Mouse (Mus musculus): ENCODE results near the gene Gga3. TPM values are rescaled to one million over a fixed set of nuclear protein-coding genes. Genes with fewer than 3 reads are reported as not detected.
"Not testable (repeated sequence)": the region's sequence is repeated elsewhere in the genome, so short reads cannot be mapped to it uniquely, and the experiment has no call there.

Gene Gga3
- total RNA-seq (2017) = 32.1 to 47.8 TPM (median 37.8 TPM) in 3 replicates

DNA sequence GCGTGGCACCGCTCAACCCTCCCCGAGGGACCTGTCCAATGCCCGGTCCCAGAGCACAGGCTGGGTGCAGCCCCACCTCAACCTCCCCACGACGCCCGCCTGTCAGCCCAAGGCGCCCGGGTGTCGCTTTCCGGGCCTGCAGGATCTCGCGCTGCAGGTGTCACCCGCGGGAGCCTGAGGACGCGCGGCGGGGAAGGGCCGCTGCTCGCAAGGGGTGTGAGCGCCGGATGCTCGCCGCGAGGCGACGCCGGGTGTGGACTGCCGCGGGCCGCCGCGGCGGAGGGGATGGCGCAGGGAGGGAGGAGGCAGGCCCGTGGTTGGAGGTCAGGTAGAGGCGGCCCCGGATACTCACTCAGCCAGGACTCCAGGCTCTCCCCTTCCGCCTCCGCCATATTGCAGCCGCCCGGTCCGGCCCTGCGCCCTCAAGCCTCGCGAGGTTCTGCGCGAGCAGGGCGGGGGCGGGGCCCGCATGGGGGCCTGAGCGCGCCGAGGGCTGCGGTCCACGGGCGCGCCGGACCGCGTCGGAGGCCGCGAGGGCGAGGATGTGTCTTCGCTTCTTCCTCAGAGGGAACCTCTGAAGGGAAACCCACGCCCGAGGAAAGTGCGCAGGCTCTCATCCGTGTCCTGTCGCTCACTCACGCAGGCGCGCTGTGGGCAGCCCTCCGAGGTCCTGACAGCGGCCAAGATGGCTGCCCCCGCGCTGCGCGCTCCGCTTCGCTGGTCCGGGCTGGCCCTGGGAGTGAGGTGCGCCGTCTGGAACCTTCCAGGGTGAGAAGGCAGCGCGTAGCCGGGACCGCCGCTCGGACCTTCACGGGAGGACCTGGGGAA is at the start of gene Gga3, which contains the start of gene Mrps7:
Gga3 (minus strand) TSS at position 576 of the 828 bp plus-strand sequence.
Mrps7 (plus strand) TSS at position 450 of the 828 bp plus-strand sequence.
- ATAC-seq (replicated peaks; ENCODE audit: insufficient number of reproducible peaks, low FRiP score, low TSS enrichment, poor library complexity, severe bottlenecking) = peak; percentile 86

DNA sequence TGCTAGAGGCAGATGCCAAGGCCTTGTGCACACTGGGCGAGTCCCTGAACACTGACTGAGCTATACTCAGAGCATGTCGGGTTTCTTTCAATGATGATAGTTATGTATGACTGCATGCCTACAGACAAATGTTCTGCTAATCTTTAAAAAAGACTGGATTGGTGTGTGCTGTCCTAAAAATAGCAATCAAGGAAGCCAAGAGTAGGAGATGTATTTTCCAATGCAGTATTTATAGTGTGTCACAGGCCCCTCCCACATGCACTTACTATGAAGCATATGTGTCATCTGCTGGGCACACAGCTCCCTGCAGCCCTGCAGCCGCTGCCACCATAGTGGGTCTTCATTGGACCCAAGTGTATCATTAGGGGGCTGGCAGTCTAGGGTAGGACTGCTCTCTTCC is 49.3 kb upstream of the Gga3 start:
- ATAC-seq (replicated peaks; ENCODE audit: insufficient number of reproducible peaks, low FRiP score, low TSS enrichment, poor library complexity, severe bottlenecking) = no peak

GRCm38 (mm10) chr11:115651680-115652079 is 47.8 kb upstream of the Gga3 start:
- ATAC-seq (replicated peaks; ENCODE audit: insufficient number of reproducible peaks, low FRiP score, low TSS enrichment, poor library complexity, severe bottlenecking) = no peak

GRCm38 (mm10) chr11:115649706-115650105 is 45.9 kb upstream of the Gga3 start:
- no peak for ATAC-seq (replicated peaks; ENCODE audit: insufficient number of reproducible peaks, low FRiP score, low TSS enrichment, poor library complexity, severe bottlenecking)

DNA sequence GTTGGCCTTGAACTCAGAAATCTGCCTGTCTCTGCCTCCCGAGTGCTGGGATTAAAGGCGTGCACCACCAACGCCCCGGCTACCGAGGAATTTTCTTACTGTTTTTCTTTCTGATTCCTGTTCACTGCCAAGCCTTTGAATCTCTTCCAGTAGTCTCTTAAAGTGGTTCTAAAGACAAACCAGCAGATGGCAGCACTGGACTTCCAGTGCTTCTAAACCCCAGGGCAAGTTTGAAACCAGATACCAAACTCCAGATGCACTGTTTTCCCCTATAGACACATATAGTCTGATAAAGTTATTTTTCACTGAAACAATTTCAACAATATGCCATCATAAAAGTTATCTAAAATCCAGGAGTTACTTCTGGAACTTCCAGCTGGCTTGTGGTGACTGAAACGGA is 43.6 kb upstream of the Gga3 start:
- ATAC-seq (replicated peaks; ENCODE audit: insufficient number of reproducible peaks, low FRiP score, low TSS enrichment, poor library complexity, severe bottlenecking) = no peak

- no peak for ATAC-seq (replicated peaks; ENCODE audit: insufficient number of reproducible peaks, low FRiP score, low TSS enrichment, poor library complexity, severe bottlenecking)
Measured at GRCm38 (mm10) chr11:115646439-115646838, 42.6 kb upstream of the Gga3 start.

- not testable (repeated sequence) for ATAC-seq (replicated peaks; ENCODE audit: insufficient number of reproducible peaks, low FRiP score, low TSS enrichment, poor library complexity, severe bottlenecking)
Measured at GRCm38 (mm10) chr11:115645498-115645897, 41.6 kb upstream of the Gga3 start.

DNA sequence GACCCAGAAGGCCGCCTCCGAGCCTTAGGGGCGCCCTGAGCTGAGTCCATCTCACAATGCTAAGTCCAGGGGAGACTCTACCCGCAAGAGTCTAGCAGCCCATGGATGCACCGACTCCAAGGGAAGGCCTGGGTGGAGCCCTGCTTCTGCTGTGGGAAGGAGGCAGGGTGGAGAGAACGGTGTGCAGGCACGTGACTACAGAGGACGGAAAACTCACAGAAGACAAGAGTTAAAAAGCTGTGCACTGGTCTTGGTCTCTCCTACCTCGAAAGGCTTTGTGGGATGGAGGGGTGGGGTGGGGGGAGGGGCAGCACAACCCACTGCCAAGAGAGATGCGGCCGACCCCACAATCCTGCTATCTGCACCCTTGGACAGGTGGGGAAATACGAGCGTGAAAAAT is 40.5 kb upstream of the Gga3 start:
- ATAC-seq (replicated peaks; ENCODE audit: insufficient number of reproducible peaks, low FRiP score, low TSS enrichment, poor library complexity, severe bottlenecking) = no peak

DNA sequence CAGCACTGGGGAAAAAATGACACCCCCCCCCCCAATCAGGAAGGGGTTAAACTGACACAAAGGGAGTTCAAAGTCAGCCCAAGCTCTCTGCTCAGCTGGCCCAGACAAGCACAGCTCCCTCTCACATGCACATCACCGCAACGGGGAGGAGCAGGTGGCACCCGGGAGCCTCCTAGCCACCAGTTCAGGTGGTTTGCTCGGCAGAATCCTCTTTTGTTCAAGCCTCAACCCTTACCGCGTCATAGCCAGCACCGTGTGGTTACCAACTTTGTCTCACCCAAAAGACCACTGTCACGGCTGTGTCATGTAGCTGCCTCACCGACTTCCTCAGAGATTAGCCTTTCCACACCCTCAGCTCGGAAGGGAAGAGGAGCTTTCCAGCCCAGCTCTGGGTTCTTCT is 39.4 kb upstream of the Gga3 start:
- no peak for ATAC-seq (replicated peaks; ENCODE audit: insufficient number of reproducible peaks, low FRiP score, low TSS enrichment, poor library complexity, severe bottlenecking)

GRCm38 (mm10) chr11:115642705-115643104 is 38.9 kb upstream of the Gga3 start:
- ATAC-seq (replicated peaks; ENCODE audit: insufficient number of reproducible peaks, low FRiP score, low TSS enrichment, poor library complexity, severe bottlenecking) = no peak

DNA sequence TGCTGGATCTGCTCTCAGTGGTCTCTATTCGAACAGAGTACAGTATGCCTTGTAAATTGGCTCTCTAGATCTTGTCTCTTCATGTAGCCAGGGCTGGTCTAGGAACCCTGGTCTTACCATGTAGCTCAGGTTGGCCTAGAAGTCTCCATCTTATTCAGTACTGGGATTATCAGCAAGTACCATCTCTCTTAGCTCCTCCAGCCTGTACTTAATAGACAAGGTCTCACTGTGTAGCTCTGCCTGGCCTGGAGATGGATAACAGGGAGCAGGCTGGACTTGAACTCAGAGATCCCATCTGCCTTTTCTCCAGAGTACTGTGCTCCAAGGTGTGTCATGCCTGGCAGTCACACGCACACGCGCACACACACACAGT is 37.8 kb upstream of the Gga3 start:
- ATAC-seq (replicated peaks; ENCODE audit: insufficient number of reproducible peaks, low FRiP score, low TSS enrichment, poor library complexity, severe bottlenecking) = no peak

DNA sequence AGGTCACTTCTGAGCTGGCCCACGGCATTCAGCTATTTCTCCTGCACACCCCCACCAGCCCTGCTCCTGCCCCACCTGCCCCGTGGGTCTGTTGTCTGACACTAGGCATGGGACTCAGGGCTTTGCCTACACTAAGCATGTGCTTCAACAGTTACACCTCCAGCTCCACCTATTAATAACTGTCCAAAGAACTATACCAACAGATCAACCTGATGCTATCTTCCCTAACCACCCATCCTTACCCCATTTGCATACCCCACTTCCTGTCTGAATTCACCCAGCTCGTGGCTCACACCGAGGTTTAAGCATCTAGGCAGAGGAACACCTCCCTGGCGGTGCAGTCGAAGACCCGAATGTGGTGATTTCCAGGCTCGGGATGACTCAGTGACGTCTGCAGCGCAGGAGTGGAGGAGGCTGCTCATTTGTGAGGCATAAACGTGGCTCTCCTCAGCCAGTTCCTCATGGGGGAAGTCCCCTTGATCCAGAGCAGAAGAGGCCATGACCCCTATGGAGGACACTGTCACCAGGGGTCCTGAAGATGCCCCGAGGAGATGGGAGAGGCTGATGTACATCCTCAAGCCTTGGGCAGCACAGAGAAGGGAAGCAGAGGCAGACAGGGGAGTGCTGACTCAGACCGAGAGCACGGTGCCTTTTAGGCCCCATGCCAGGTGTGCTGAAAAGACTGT is 37.3 kb upstream of the Gga3 start:
- ATAC-seq (replicated peaks; ENCODE audit: insufficient number of reproducible peaks, low FRiP score, low TSS enrichment, poor library complexity, severe bottlenecking) = peak; percentile 69

- no peak for ATAC-seq (replicated peaks; ENCODE audit: insufficient number of reproducible peaks, low FRiP score, low TSS enrichment, poor library complexity, severe bottlenecking)
Measured at GRCm38 (mm10) chr11:115640311-115640828, 36.5 kb upstream of the Gga3 start.

GRCm38 (mm10) chr11:115639540-115639939 is 35.7 kb upstream of the Gga3 start:
- no peak for ATAC-seq (replicated peaks; ENCODE audit: insufficient number of reproducible peaks, low FRiP score, low TSS enrichment, poor library complexity, severe bottlenecking)

- peak; percentile 67 for ATAC-seq (replicated peaks; ENCODE audit: insufficient number of reproducible peaks, low FRiP score, low TSS enrichment, poor library complexity, severe bottlenecking)
Measured at GRCm38 (mm10) chr11:115638498-115639409, 34.9 kb upstream of the Gga3 start.

DNA sequence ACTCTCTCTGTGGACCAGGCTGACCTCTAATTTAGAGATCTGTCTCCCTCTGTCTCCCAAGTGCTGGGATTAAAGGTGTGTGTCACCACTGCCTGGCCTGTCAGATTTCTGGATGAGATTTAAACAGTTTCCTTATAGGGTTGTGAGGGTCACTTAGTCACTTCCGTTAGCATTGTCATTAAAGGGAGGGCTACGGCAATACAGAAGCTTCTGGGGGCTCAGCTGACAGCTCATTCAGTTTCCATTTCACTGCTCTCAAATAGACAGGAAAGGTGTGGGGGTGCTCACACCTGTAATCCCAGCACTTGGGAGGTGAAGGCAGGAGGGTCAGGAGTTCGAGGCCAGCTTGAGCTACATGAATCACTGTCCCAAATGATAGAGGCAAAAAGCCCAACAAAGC is 33.1 kb upstream of the Gga3 start:
- no peak for ATAC-seq (replicated peaks; ENCODE audit: insufficient number of reproducible peaks, low FRiP score, low TSS enrichment, poor library complexity, severe bottlenecking)

DNA sequence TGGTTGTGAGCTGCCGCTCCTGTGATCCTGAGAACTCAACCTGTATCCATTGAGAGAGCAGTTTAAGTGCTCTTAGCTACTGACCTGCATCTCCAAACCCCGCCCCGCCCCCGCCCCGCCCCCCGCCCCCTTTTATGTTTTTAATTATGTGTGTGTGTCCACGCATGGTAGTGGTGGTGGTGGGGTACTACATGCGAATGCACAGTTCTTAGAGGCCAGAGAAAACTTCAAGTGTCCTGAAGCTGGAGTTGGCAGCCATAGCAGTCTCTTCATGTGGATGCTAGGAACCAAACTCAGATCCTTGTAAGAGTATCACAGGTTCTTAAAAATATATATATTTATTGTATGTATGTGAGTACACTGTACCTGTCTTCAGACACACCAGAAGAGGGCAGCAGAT is 31.6 kb upstream of the Gga3 start:
- ATAC-seq (replicated peaks; ENCODE audit: insufficient number of reproducible peaks, low FRiP score, low TSS enrichment, poor library complexity, severe bottlenecking) = no peak

GRCm38 (mm10) chr11:115635041-115635440 is 31.2 kb upstream of the Gga3 start:
- ATAC-seq (replicated peaks; ENCODE audit: insufficient number of reproducible peaks, low FRiP score, low TSS enrichment, poor library complexity, severe bottlenecking) = no peak

DNA sequence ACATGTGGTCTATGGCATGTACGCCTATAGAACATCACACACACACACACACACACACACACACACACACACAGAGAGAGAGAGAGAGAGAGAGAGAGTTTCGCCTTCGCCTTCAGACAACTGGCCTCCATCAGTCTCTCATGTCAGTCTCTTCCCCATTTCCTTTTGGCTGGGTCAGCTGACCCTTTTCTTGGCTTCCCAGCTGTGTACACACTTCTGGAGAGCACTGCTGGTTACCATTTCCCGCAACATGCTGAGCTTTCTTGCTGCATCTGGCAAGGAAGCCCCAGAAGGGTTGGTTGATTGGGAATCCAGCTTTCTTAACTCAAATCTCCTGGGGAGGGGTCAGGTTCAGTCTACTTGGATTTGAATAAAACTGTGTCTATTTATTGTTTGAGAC is 30.3 kb upstream of the Gga3 start:
- no peak for ATAC-seq (replicated peaks; ENCODE audit: insufficient number of reproducible peaks, low FRiP score, low TSS enrichment, poor library complexity, severe bottlenecking)

Measured in monocyte, adult 5-6 weeks (primary cell).